Mouse (Mus musculus) left cerebral cortex, postnatal 10 days (tissue): ENCODE results near the gene Klhl26. TPM values are rescaled to one million over a fixed set of nuclear protein-coding genes. Genes with fewer than 3 reads are reported as not detected.

Source experiments
- DNase-seq, 2 experiments: peaks; one replicate each; pipeline ENCODE4 v3.0.0; 2021 to 2022; ENCODE audit warnings: low spot score in 2 of 2, mixed read lengths in 1 of 2; ENCODE audit errors: extremely low spot score in 1 of 2
- intact Hi-C: fragments of 180-260 bp; cut with DNase I; formaldehyde crosslinking; loops from one replicate; pipeline ENCODE4 v1.15.1; 2025
- total RNA-seq, 2 experiments: library from RNA; stranded (reverse); gene quantifications; 2 replicates each; pipeline ENCODE4 v1.2.3; 2021

Klhl26 gene
- total RNA-seq, 2 experiments from 2014 or later: 33.1 to 33.8 TPM

DNA sequence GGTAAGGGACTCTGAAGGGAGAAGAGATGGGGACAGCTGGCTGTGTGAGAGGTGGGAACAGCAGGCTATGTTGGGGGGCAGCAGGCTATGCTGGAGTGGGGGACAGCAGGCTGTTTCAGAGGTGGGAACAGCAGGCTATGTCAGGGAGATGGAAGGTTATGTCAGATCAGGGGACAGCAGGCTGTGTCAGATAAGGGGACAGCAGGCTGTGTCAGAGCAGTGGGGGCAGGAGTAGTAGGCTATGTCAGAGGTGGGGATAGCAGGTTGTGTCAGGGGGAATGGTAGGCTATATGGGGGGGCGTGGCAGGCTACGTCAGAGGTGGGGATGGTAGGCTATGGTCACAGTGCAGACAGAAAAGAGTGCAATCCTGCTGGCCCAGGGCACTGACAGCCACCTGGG lies 54.0 kb downstream of the Klhl26 start:
- intact Hi-C loops: no loop called here
- no peak for DNase-seq

GRCm38 (mm10) chr8:70421349-70422104 lies 55.2 kb downstream of the Klhl26 start:
- intact Hi-C loops: no loop called here
- no peak for DNase-seq

DNA sequence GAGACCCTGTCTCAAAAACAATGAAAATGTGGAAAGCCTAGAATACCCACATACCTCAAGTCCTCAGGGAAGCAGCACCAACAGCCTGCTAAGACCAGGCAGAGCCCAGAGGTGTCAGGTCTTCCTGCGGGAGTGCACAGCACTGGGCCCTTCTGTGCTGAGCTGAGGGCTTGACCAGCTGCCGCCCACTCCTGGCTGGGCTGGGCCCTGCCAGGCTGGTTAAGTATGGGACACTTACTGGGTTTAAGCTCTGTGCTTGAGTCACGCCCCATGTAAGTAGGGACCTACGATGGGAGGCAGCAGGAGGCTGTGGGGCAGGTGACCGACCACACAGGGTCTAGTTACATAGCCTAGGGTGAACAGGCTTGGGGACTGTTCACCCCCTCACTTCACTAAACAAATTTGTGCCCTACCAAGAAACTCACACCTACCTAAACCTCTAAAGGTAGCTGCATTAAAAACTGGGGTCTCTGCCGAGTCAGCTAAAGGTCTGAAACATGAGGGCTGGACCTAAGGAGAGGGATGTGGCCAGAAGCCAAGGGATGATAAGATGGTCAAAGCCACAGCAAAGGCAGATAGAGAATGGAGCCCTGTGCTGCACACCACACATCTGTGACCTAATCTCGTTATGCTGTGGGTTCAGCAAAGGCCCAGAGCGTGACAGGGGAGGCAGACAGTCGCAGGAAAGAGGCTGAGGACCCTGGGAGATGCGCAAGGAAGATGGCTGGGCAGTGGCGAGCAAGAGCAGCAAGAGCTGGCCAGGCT lies 56.7 kb downstream of the Klhl26 start:
- no peak for DNase-seq
- intact Hi-C loops: loop anchor here (5.0 kb wide), 1 partner anchor 82 kb away; no protein-coding TSS in a partner anchor

DNA sequence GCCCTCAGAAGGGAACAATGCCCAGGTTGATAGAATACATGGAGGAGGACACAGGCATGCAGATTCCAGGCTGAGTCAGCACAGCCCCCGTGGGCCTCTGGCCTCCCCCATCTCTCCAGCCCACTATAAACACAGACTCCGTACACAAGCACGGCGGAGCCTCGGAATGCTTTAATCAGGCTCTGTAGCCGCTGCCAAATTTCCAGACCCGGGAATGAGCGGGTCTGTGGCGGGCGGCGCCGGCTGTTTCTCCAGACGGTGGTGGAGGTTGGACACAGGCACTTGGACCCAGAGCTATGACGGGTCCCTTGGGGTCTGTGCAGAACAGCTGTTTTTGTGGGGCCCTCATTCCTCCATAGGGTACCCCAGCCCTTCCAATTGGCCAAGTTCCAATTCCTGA lies 57.8 kb downstream of the Klhl26 start:
- intact Hi-C loops: loop anchor here (5.0 kb wide), 1 partner anchor 83 kb away; no protein-coding TSS in a partner anchor
- peak; percentile 44 to 71 for DNase-seq

GRCm38 (mm10) chr8:70417914-70418313 lies 58.9 kb downstream of the Klhl26 start:
- intact Hi-C loops: loop anchor here (5.0 kb wide), 1 partner anchor 84 kb away; no protein-coding TSS in a partner anchor
- DNase-seq: peak; percentile 57 to 74

GRCm38 (mm10) chr8:70416941-70417340 lies 59.8 kb downstream of the Klhl26 start:
- no peak for DNase-seq
- intact Hi-C loops: loop anchor here (5.0 kb wide), 1 partner anchor 85 kb away; no protein-coding TSS in a partner anchor

GRCm38 (mm10) chr8:70415540-70416451 lies 61.0 kb downstream of the Klhl26 start:
- intact Hi-C loops: loop anchor here (5.0 kb wide), 1 partner anchor 87 kb away; no protein-coding TSS in a partner anchor
- peak in 1 of 2 experiments; percentile 35 for DNase-seq

- intact Hi-C loops: no loop called here
Observed at GRCm38 (mm10) chr8:70414310-70414946, 62.3 kb downstream of the Klhl26 start.

DNA sequence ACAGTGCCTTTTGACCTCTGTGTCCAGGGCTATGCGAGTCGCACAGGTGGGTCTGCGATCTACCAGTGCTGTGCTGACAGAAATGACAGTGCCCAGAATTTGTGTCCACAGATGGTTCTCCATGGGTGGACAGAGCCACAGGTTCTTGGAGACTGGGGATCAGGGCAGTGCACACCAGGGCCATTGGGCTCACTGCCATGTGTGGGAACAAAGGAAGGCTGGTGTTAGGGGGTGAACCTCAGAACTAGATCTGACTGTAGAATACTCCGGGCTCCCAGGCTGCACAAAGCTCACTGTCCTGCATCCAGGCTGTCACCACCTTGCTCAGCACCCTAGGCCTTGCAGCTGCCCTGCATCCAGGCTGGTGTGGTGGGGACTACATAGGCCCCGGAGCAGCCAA lies 66.5 kb downstream of the Klhl26 start:
- intact Hi-C loops: no loop called here
- no peak for DNase-seq

More at GRCm38 (mm10) chr8:70414310-70414946, 62.3 kb downstream of the Klhl26 start:
- DNase-seq: no peak

DNA sequence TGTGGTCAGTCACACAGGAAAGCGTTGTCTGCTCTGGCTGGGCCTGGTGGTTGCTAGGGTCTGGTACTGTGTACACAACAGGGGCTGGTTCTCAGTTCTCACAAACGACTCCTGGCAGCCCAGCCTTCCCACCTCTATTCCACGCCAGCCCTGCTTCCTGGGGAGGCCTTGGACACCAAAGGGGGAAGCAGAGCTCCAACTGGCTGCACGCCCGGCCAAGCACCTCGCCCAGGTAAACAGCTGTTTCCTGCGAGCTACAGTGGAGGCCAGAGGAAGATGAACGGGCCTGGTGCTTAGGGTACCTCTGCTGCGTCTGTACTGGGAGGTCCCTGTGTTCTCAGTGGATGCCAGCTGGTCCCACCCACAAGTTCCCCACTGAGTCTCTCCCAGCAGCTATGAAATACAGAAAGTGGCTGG lies 67.3 kb downstream of the Klhl26 start:
- peak in 1 of 2 experiments; percentile 82 for DNase-seq

DNA sequence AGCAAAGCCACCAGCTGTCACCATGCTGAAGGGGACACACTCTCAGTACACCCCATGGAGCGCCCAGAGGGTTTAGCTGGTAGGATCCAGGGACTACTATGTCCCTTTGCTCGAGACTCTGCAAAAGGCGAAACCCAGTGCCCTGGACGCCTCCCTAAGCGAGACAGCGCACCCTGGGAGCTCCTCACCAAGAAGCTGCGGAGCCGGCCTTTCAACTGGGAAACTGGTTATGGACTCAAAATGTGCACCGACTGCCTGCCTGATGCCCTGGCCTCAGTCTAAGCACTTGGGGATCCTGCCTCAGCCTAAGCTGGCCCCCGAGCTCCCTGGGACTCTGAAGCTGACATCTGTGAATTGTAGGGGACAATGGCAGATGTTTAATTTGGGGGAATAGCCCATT lies 67.7 kb downstream of the Klhl26 start:
- intact Hi-C loops: no loop called here
- no peak for DNase-seq

More for the DNA sequence above, 67.3 kb downstream of the Klhl26 start:
- intact Hi-C loops: no loop called here

DNA sequence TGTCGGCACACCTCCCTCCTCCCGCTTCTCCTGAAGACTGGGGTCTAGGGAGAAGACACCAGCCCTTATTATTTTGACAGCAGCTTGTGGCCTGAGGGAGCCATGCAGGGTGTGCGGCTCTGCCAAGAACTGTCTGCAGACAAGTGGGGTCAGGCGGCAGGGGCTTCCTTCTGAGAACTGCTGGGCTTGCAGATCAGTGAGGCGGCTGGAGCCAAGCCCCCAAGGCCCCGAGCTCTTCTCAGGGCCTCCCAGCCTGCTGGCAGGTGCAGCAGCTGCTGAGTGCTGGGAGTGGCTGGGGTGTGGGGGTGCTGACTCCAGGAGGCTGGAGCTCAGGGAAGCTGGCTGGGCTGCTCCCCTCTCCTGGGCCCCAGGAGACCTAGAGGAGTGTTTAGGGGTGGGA lies 68.5 kb downstream of the Klhl26 start:
- DNase-seq: no peak
- intact Hi-C loops: no loop called here

- no peak for DNase-seq
- intact Hi-C loops: no loop called here
Observed at GRCm38 (mm10) chr8:70406427-70407069, 70.2 kb downstream of the Klhl26 start.

DNA sequence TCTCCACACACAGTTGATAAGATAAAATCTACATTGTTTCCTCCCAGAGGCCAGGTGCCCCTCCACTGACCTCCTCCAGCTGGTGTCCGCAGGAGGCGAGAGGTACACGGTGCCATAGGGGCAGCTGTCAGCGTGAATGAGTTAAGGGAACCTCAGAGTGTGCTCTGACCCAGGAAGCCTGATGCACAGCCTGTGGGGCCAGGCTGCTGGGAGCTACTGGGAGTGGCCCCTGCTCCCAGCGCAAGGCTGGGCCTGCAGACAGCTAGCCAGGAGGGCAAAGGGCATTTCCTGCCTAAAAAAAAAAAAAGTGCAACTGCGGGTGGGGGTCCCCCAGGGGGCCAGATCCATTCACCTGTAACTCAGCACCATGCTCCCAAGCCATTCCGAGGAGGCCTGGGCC lies 71.6 kb downstream of the Klhl26 start:
- intact Hi-C loops: no loop called here
- DNase-seq: no peak

DNA sequence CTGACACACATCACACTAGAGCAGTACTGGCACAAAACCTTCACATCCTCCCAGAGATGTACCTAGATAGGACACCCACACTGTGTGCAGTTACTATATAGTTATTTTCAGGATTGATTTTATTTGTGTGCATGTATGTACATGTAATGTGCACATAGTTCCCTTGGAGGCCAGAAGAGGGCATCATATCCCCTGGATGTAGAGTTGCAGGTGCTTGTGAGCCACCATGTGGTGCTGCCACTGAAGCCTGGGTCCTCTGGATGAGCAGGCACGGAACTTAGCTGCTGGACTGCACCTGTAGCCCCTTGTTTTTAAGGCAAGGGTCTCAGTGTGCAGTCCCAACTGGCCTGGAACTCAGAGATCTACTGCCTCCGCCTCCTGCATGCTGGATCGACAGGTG lies 72.6 kb downstream of the Klhl26 start:
- intact Hi-C loops: no loop called here
- DNase-seq: no peak
